Mouse (Mus musculus): ENCODE measurements at regions not wholly inside any gene's neighbourhood (a gene's known extent, or its start where the extent isn't known, plus 50 kb on each side); places are given as distances from the start of the nearest gene placed in this dataset.

DNA sequence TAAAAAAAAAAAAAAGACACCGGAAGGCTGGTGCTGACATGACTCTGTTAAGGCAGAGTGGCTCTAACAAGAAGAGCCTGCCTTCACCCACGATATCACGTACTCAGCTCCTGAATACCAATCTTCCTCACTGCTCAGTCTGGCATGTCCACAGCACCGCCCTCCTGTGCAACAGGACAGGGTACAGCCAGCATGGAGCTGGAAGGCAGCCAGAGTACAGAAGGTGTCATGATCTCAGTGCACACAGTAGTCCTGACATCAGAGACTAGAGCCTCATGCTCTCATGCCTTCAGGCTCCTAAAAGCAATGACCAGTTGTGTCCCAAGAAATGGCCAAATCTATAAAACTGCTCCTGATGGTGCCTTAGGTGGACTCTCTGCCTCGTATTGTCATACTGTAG is 229.7 kb upstream of the Zdhhc25 start:
- in situ Hi-C loops (cut with MboI, MseI) = no loop called here

DNA sequence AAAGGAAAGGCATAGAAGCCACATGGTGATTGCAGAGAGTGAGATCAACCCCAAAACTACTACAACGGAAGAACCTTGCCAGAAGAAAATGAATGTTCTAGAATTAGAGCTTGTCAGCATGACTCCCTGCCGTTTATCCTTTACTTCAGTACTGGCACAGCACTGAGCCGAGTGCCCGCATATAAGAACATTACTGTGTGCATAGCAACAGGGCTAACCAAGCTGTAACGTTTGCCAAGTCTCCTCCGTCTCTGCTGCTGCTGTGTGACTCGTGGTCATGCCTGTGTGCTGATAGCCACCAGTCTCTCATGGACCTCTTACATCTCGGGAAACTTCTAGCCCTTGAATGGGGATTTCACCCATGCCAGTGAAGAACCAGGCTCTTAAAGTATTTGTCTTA is 228.1 kb upstream of the Zdhhc25 start:
- in situ Hi-C loops (cut with MboI, MseI) = no loop called here

DNA sequence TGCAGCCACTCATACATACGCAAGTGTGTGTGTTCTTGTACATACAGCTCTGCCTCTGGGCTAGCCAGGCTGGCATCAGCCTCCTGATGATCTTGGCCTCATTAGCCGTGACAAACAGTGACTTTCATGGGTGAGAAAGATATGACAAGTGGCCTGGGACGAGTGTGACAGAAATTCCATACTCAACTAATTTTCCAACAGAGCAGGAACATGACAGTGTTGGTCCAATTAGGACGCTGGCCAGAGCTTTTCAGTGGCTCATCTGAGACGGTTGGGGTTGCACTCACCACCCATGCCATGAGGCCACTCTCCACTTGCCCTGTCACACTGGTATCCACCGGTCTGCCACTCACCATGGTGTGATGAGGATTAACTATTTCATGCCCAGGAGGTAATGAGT is 226.2 kb upstream of the Zdhhc25 start:
- in situ Hi-C loops (cut with MboI, MseI) = no loop called here

DNA sequence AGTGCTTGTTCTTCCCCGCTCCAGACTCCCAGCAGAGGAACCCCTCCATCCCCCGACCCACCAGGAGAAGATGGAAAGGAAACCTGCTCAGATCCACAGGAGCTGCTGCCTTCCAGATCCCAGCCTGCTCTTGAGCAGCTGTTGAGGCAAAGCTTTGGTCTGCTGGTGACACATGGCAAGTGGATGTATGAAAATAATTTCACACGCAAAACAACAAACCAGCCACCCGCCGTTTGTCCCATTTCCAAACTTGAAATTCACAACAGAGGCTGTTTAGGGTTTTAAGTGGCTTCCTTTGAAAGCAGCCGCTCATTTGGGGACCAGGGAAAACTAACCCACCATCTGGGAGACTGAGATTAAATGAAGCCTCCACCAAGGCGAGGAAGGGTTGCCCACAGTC is 220.8 kb upstream of the Zdhhc25 start:
- in situ Hi-C loops (cut with MboI, MseI) = no loop called here

DNA sequence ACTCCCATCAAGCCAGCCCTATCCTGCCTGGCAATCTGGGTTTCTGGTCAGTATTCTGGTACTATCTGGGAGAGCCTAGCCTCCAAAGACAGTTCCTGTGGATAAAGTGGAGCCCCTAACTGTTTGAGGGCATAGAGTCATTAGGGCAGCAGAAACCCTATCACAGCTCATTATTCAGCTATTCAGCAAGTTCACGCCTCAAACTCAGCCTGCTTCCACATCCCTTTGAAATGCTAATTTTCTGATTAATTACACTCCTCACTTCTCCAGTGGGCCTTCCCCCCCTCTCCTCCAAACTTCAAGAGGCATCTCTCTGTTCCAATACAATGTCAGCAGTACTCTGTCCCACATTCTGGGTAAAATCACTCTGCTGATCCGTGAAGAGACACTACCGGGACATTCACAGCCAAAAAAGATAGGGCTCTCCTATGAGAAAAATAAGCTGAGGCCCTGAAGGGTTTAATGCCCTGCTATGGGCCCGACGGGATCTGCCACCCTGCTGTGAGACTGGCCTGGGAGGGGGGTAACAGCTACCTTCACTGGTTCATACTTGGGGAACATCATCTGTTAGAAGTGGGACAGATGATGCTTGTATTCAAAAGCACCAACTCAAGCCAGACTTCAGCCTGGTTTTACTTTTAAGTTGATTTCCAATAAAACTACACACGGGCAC is 220.0 kb upstream of the Zdhhc25 start:
- in situ Hi-C loops (cut with MboI, MseI) = no loop called here

DNA sequence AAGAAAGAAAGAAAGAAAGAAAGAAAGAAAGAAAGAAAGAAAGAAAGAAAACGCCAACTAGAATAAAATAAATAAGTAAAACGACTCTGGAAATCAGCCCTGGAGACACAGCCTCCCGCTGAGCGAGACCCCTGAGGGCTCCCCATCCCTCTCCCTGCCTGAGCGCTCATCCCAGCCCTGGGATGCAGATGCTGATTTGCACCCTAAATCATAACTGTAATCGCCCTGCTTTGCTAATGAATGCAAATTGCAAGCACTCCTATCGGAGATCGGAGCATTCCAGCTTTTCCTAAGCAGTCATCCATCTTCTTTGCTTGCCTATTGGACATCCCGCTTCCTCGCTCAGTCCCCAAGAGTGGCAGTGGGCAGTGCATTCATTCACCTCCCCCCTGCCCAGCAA is 218.7 kb upstream of the Zdhhc25 start:
- in situ Hi-C loops (cut with MboI, MseI) = no loop called here

DNA sequence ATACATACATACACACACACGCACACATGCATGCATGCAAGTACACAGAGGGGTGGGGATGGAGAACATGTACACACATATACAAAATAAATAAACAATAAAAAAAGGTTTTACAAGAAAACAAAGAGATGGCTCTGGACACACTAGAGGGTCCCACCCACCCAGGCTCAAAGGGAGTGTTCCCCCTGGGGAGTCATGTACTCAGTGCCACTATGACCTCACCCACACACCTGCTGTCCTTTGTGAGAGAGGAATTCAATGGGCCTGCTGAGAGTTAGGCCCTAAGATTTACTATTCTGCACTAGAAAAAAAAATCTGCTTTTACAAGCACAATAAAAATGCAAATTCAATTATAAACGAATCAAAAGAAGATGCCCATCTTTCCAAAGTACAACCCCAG is 214.2 kb upstream of the Zdhhc25 start:
- in situ Hi-C loops (cut with MboI, MseI) = no loop called here

DNA sequence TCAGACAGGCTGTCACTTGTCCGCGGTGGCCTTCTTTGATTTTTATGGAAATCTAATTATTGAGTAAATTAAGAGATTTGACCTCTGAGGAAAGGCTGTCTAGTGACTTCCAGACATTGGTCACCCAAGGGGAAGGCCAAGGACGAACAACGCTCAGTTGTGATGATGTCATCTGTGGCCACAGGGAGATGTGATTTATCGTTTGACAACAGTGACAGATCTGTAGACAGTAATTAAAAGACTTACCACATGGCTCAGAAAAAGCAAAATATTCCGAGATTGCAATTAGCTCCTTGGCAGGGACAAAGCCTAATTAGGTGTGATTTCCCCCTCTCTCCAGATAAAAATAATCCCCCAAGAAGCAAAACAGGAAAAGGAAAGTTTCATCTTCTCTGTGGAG is 213.4 kb upstream of the Zdhhc25 start:
- in situ Hi-C loops (cut with MboI, MseI) = no loop called here

DNA sequence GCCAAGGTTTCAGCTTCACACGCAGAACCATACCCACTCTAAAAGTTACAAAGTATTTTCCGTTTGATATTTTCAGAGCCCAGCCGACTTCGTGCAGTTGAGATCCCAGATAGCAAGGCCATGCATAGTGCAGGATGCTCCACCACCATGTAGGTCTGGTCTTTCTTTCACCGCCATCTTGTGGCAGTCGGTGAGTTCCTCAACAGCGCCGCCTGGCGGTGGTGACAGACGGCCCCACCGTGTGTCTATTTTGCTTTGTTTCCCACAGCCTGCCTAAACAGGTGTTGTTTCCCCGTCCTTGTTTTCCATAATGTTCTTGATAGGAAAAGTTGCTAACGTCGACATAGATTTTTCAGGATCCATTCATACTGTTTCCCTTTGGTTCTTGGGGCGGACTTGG is 208.3 kb upstream of the Zdhhc25 start:
- in situ Hi-C loops (cut with MboI, MseI) = no loop called here

DNA sequence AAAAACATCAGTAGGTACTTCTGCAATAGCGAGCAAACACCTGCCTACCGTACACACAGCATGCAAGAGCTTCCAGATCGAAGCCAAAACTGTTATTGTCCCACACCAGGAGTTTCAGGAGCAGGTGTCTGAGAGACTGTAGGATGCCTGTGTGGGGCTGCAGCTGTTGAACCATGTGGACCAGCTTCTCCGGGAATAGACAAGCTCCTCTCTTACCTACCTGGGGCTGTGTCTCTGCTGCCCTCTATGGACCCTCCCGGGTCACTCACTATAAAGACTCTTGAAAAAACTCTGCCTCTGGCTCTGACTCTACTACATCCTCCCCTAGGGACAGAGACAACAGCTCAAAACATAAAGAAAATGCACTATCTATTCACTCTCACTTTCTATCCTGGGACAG is 201.0 kb upstream of the Zdhhc25 start:
- in situ Hi-C loops (cut with MboI, MseI) = no loop called here

DNA sequence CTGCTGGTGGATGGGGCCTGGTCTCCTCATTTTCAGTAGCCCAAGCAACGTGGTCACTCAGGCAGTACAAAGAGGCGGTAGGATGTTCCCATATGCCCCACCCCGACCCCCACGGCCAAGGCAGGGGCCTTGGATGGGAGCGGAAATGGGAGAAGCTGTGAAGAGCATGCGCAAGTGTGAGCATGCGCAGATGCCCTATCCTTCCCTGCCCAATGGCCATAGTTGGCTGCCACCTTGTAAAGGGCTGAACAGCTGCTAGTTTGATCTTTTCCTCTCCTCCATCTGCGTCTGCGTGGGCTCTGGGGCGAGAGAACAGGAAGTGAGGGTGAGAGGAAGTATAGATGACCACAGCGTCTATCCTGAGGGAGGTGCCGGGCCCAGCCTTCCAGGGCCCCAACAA is 200.1 kb upstream of the Zdhhc25 start:
- in situ Hi-C loops (cut with MboI, MseI) = no loop called here

DNA sequence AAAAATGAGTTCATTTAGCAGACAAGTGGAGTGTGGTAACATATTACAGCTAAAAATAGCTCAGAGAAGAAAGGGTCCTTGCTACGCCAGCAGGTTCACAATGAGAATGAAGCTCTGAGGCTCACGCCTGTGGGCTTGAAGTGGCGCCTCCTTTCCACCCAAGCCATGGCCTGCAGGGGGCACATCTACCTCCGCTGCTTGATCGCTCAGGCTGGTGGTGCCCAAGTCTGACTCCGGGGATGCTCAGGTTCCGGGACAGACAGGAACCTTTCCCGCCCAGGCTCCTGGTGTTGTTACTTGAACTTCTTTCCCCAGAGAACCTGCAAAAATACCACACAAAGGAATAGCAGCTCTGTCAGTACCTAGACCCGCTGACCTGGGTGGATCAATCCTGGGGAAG is 199.3 kb upstream of the Zdhhc25 start:
- in situ Hi-C loops (cut with MboI, MseI) = no loop called here

DNA sequence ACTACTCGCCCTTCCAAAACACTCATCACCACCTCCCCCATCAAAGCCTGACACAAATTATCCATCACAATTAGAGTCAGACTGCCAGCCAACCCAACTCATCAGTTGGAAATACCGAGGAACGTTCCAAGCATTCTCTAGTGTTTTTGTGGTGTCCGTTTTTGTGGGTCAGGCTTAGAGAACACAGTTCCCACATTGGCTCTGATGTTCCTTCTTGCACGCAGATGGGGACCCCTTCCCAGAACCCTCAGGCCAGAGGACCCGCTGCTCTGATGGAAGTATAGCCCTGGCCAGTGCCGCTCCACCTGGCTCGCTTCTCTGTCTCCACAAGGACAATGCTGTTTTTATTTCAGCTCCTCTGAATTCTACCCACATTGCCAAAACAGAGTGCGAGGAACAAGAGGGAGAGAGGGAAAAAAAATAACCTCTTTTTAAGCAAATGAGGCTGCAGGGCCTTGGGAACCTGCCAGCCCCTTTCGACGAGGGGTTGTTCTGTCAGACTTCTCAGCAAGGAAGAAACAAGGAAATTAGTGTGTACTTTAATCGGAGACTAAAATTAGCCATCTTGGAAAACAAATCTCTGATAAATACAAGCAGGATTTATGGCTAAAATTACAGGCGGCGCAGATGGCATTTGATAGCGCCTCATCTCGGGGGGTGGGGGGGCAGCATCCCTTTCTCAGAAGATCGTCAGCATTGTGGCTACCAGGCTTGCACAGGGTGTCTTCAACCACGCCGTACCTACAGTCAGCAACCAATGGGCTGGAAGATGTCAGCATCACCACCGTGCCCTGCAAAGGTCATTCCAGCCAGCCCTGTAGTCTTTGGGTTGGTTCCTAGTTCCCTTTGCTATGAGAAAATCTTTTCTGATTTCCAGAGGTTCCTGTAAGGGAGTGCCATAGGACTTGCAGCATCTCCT is 191.4 kb upstream of the Zdhhc25 start:
- in situ Hi-C loops (cut with MboI, MseI) = no loop called here

DNA sequence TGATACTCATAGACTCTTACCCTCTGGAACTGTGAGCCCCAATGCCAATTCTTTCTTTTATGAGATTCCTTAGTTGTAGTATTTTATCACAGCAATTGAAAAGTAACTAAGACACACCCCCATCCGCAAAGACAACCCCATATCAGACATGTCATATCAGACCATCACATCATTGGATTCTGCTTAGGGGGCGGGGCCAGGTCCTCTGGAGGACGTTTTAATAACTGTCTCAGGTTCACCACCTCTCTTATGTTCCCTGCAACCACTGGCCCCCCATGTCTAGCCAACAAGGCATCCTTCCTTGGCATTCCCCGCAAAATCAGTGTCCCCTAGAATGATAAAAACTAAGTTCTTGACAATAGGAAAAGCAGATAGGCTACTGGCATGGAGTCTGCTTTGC is 185.9 kb upstream of the Zdhhc25 start:
- in situ Hi-C loops (cut with MboI, MseI) = no loop called here

DNA sequence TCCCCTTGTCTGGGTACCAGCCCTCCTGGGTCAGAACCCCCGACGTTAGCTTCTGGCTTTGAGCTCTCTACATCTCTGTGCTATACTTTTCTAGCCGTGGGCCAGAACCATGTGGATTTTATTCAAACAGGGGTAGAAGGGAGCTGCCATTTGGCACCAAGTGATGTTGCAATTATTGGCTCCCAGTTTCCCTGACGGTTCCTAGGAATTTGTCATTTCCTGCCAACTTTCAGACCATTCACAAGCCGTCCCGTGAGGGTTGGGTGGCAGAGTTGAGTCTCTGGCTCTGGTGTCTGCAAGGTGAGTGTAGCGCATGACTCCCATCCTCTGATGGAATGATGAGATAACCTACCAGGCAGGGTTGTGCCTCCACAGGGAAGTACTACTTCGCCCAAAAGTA is 181.2 kb upstream of the Zdhhc25 start:
- in situ Hi-C loops (cut with MboI, MseI) = no loop called here

DNA sequence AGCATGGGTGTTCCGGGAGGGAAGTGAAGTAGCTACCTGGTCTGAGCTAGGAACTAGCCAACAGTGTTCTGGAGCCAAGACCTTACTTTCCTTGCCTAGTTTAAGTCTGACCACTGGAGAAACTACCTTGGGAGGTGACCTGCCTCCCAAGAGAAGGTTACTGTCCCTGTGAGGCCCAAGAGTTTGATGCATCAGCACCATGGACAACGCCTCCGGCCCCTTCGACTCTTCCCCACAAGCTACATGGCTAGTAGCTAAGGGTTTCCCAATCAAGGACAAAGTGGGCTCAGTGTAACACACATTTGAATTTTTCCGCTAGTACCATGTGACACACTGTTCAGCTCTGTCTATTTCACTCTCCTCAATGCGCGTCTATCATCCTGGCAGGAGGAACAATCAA is 171.7 kb upstream of the Zdhhc25 start:
- in situ Hi-C loops (cut with MboI, MseI) = no loop called here

DNA sequence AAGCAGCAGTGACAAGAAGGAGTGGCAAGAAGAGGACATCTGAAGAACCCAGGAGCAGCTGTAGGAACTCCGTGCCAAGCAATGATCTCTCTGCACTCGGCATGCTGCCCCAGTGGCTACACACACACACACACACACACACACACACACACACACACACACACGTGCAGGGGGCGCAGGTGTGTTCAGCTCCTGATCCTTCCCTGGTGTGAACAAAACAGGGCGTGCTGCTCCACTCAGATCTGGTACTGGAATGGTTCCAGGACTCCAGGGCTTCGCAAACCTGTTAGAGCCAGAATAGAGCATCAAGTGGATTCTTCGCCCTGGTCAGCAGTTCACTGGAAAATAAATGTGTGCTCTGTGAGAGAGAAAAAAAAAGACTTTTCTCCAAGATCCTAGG is 169.2 kb upstream of the Zdhhc25 start:
- in situ Hi-C loops (cut with MboI, MseI) = no loop called here

DNA sequence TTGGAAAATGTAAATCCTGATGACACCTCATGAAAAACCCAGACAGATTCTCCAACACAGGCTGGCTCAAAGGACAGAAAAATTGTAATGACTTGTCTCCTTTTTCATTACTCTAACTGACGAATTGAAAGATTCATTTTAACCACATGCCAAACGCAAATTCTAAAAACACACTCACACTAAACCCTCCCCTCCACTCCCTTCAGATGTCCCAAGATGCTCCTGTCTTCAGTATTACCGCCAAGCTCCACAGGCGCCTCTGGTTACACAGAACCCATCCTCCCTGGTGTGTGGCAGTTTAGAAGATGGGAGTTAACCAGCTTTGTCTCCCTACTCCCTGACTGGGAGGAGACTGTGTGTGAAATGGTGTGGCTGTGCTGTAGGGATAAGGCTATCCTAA is 151.8 kb upstream of the Zdhhc25 start:
- in situ Hi-C loops (cut with MboI, MseI) = no loop called here

DNA sequence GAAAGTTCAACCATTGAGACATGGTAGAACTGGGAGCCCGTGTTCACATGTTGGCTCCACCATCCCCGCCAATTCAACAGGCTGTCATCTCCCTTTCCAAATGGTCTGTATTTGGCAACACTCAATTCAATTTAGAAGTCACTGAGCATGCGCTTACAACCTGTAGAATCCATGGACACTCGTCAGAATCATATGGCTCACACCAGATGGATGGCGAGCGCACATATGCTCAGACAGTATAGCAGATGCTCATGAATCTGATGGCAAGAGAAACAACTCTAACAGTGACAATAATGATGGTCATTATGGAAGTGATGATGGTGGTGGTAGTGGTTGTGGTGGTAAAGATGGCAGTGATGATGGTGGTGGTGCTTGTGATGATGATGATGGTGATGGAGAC is 148.9 kb upstream of the Zdhhc25 start:
- in situ Hi-C loops (cut with MboI, MseI) = no loop called here

DNA sequence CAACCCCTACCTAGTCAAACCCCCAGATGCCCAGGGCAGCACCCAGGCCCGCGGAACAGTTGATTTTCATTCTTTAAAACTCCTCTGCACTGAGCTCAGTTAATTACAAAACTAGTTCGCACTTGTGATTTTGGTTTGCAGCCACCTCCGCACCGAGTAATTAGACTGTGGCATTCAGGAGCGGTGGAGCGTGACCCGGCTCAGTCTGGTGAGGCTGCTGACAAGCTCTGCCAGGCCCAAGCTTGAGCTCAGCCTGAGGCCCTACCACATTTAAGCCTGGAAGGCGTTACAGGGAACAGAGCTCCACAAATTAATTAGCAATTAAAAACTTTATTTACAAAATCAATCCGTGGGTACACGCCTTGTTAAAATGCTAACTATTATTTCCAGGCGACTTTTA is 132.0 kb upstream of the Zdhhc25 start:
- in situ Hi-C loops (cut with MboI, MseI) = no loop called here

DNA sequence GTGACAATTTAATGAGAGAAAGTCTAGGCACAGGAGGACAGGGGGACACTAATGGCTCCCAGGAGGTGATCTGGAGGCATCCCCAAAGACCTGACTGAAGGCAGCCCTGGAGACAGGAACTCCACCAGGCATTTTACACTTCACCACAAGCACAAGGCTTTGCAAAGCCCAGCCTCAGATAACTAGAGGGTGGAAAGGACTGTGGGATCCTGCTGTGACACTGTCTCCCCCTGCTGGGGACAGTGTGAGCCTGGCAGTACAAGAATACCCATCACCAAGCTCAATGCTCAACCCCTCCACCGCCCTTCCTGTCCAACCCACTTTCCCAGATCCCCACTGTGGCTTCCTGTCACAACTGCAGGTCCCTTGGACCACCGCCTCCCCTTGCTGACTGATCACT is 131.3 kb upstream of the Zdhhc25 start:
- in situ Hi-C loops (cut with MboI, MseI) = no loop called here

DNA sequence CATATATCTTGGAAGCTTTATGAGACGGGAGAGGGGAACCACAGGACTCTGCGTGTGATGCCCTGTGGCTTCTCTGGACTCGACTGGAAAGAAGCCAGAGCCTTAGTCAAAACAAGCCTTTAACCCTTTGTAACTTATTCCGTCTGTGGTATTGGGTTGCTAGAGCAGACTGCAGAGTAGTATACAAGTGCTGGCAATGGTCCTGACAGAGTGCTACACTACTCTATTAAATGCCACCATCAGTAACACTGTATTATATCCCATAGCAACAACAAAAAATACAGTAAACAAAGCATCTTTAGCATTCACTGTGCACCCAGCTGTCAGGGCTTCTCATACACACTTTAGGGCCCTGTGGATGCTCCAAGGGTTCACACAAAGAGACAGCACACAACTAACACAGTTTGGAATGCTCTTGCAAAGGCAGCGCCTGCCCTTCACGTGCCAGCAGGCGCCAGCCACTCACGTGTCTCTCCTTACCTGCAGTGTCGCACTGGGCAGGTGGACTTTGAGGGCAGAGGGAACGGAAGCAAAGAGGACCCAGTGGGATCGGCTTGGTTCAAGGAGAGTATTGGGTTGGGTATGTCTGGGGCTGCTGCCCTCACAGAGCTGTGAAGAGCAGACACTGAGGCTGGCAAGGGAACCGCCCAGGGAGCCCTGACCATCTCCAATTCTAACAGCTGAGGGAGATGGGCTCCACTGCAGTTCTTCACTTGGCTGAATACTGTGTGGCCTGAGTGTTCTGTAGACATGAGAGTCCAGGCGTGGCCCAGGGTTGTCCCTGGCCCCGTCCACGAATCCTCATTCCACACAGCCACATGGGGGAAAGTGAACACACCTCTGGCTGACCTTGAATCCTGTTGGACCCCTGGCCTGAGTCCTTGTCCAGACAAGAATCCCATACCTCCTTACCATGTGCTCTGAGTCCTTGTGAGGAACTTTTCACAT is 130.3 kb upstream of the Zdhhc25 start:
- in situ Hi-C loops (cut with MboI, MseI) = no loop called here
